Mouse (Mus musculus) liver, embryonic 14.5 days (tissue): Measurements from ENCODE around the gene Plekhs1.

Source experiments
- CTCF ChIP-seq: IDR thresholded peaks from 2 replicates; pipeline ENCODE4 v1.5.1; 2016; ENCODE audit warnings: antibody characterized with exemption, low read depth, control low read depth
- EP300 ChIP-seq: IDR thresholded peaks from 2 replicates; pipeline ENCODE4 v1.6.1; 2016; ENCODE audit warnings: antibody characterized with exemption, low read depth

DNA sequence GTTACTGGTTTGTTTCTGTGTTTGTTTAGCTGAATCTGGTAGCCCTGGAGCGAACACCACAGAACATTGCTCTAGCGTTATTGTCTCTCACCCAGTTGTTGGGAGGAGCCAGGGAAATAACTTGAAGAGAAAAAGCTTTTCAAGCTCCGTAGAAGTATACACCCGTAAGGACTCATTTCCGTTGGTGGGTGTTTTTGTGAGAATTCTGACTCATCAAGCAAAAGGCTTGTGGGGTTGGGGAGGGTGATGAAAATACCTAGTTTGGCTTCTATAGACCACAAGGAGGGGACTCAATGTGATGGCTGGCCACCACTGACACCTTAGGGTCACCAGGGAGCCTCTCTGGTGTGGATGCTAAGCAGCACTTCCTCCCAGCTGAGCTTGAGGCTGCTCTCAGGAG, 10.5 kb upstream of the Plekhs1 start:
- TF ChIP-seq CTCF (no peak), EP300 (no peak)
